Mouse (Mus musculus) ovary, postnatal 10 days (tissue): ENCODE data around the gene Olfr716.
"Not testable (repeated sequence)": the region's sequence is repeated elsewhere in the genome, so short reads cannot be mapped to it uniquely, and the experiment has no call there.

Source experiments
- DNase-seq: peaks from one replicate; pipeline ENCODE4 v3.0.0; 2022; ENCODE audit warnings: low spot score

Gene Olfr716

DNA sequence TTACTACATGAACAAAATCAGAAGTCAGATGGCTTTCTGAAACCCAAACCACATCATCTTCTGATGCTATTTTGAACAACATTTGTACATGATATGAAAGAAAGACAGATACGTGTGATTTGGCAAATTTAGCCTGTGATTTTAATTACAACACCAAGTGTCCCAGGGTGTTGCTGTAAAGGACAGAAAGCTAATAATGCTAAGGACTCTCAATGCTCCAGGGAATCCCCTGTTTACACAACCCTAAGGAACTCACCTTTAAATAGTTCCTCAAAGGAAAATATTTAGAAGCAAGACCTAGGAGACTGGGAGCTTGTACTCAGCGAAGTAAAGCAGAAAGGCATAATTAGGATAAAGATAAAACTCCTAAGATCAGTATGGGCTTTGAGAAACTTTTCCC is at the start of gene Olfr716:
Olfr716 (plus strand) TSS at position 301 of the 400 bp plus-strand sequence.
- DNase-seq = not testable (repeated sequence)

DNA sequence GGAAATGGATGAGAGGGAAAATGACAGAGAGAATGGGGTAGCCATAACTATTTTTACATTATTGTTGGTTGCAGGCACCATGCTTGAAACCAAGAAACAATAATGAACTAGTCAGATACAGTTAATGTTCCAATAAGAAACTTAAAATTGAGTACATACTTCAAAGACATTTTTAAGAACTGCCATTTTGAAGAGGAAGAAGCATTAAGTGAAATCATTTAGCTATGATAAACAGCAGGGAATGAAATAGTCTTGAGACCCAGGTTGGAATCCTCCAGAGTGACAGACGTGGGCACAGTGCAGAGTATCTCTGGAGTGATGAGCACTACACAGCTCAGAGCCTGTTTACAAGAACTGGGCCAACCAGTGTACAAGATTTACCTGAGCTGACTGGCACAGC is 45.2 kb upstream of the Olfr716 start, which contains the start of gene Olfr17:
Olfr17 (plus strand) TSS at position 301 of the 400 bp plus-strand sequence.
- no peak for DNase-seq

DNA sequence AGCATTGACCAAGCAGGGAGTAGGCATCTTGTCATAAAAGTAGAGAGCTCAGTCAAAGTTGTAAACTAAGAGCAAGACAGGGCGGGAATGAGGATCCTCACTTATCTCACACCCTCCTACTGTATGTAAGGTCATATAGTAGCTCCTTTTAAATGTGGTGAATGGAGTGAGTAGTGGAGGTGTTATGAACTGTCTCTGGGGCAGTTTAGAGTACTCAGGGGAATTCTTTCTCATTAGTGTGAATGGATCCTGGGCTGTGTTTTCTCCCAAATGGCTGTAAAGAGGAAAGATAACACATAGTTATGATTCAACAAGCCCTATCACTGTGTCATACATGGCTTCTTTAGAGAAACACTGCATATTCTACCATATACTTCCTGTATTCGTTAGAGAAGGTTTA is 27.9 kb upstream of the Olfr716 start, which contains the start of gene Olfr715b:
Olfr715b (minus strand) TSS at position 101 of the 400 bp plus-strand sequence.
- DNase-seq = not testable (repeated sequence)

DNA sequence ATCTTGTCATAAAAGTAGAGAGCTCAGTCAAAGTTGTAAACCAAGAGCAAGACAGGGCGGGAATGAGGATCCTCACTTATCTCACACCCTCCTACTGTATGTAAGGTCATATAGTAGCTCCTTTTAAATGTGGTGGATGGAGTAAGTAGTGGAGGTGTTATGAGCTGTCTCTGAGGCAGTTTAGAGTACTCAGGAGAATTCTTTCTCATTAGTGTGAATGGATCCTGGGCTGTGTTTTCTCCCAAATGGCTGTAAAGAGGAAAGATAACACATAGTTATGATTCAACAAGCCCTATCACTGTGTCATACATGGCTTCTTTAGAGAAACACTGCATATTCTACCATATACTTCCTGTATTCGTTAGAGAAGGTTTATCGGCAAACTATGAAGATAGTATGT is 7.1 kb upstream of the Olfr716 start, which contains the start of gene Olfr715:
Olfr715 (minus strand) TSS at position 101 of the 400 bp plus-strand sequence.
- not testable (repeated sequence) for DNase-seq

DNA sequence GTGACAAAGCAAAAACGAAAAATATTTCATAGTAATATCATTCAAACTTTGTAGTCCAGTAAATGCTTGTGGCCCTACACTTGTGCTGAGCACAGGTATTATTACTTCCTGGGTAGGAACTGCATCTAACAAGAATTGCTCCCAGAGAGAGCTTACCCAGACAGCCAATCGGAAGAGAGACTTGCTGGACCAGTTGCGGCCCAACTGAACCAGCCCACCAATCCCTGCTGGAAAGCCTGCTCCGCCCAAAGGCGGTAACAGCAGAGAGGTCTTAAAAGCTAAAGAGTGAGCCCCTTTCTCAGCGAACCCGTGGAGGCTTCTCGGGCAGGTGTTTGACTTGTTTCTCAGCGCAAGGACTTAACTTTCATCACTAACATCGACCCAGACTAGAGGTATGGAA is 28.6 kb downstream of the Olfr716 start, which contains the start of gene Nlrp14:
Nlrp14 (plus strand) TSS at position 301 of the 400 bp plus-strand sequence.
- DNase-seq = no peak

DNA sequence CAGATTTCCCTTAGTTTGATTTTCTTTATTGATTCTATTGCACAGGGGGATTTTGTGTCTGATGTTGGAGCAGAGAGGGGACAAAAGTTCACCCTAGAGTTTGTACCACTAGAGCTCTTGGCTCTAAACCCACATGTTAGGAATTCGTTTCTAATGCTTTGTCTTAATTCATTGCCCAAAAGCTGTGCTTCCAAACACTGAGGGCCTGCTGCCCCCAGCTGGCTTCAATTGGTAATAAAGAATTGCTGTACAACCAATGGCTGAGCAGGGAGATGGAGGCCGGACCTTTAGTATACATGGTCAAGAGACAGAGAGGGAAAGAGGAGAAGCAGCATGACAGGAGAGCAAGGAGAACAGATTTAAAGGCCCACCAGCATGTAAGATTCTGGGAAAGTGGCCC is 42.3 kb downstream of the Olfr716 start:
- no peak for DNase-seq
